Mouse (Mus musculus): ENCODE measurements around the gene Glcci1.

GRCm38 (mm10) chr6:8591665-8592064, 82.3 kb downstream of the Glcci1 start:
- TF ChIP-seq CTCF (IDR thresholded peaks at IDR 0.05 in 2 of 3, conservative IDR thresholded peaks at IDR 0.05 in 1 of 3; ENCODE audit: control insufficient read depth in 1 of 3, insufficient read depth in 1 of 3, low read depth in 2 of 3, low read length in 3 of 3, poor library complexity in 1 of 3, severe bottlenecking in 1 of 3): no peak
- TF ChIP-seq POLR2A (IDR thresholded peaks at IDR 0.05; ENCODE audit: control insufficient read depth in 1 of 2, insufficient read depth in 1 of 2, low read depth in 1 of 2, low read length in 2 of 2, poor library complexity in 1 of 2): no peak
- no peak for TF ChIP-seq GATA1 (IDR thresholded peaks at IDR 0.05; ENCODE audit: low read depth, low read length)
- TF ChIP-seq ZNF384 (IDR thresholded peaks at IDR 0.05; ENCODE audit: low read depth, low read length): no peak
- no peak for TF ChIP-seq ETS1 (IDR thresholded peaks at IDR 0.05; ENCODE audit: low read depth, low read length)
- TF ChIP-seq E2F4 (IDR thresholded peaks at IDR 0.05; ENCODE audit: borderline replicate concordance, low read depth, low read length): no peak

Data from MEL (cell line).